Mouse (Mus musculus): ENCODE measurements around the gene Iltifb.
"Not testable (repeated sequence)": the region's sequence is repeated elsewhere in the genome, so short reads cannot be mapped to it uniquely, and the experiment has no call there.

Iltifb gene

GRCm38 (mm10) chr10:118294938-118295337 is at the start of gene Iltifb:
Gene Iltifb, minus strand, starts transcription at chr10:118295038.
- DNase-seq (ENCODE audit: low read depth, low spot score): no peak

- not testable (repeated sequence) for DNase-seq (ENCODE audit: low read depth, low spot score)
Measured at GRCm38 (mm10) chr10:118343155-118343554, 48.3 kb upstream of the Iltifb start, which contains the start of gene Gm9046. Gene Gm9046, minus strand, starts transcription at chr10:118343255.

GRCm38 (mm10) chr10:118337731-118338130 is 42.9 kb upstream of the Iltifb start, which contains the start of gene Gm9045:
Gene Gm9045, minus strand, starts transcription at chr10:118337831.
- DNase-seq (ENCODE audit: low read depth, low spot score): not testable (repeated sequence)

- DNase-seq (ENCODE audit: low read depth, low spot score): not testable (repeated sequence)
Measured at GRCm38 (mm10) chr10:118332308-118332707, 37.5 kb upstream of the Iltifb start, which contains the start of gene Gm9044. Gene Gm9044, minus strand, starts transcription at chr10:118332408.

GRCm38 (mm10) chr10:118326869-118327268 is 32.0 kb upstream of the Iltifb start, which contains the start of gene Gm9040:
Gene Gm9040, minus strand, starts transcription at chr10:118326969.
- not testable (repeated sequence) for DNase-seq (ENCODE audit: low read depth, low spot score)

- DNase-seq (ENCODE audit: low read depth, low spot score): no peak
Measured at GRCm38 (mm10) chr10:118319024-118319423, 24.2 kb upstream of the Iltifb start.

- not testable (repeated sequence) for DNase-seq (ENCODE audit: low read depth, low spot score)
Measured at GRCm38 (mm10) chr10:118302133-118302532, 7.3 kb upstream of the Iltifb start.

GRCm38 (mm10) chr10:118283016-118283415 is 11.8 kb downstream of the Iltifb start:
- not testable (repeated sequence) for DNase-seq (ENCODE audit: low read depth, low spot score)

GRCm38 (mm10) chr10:118282565-118282964 is 12.3 kb downstream of the Iltifb start:
- DNase-seq (ENCODE audit: low read depth, low spot score): not testable (repeated sequence)

- DNase-seq (ENCODE audit: low read depth, low spot score): not testable (repeated sequence)
Measured at GRCm38 (mm10) chr10:118278069-118278468, 16.8 kb downstream of the Iltifb start.

- not testable (repeated sequence) for DNase-seq (ENCODE audit: low read depth, low spot score)
Measured at GRCm38 (mm10) chr10:118271416-118271815, 23.4 kb downstream of the Iltifb start.

- DNase-seq (ENCODE audit: low read depth, low spot score): not testable (repeated sequence)
Measured at GRCm38 (mm10) chr10:118268812-118269211, 26.0 kb downstream of the Iltifb start.

GRCm38 (mm10) chr10:118258388-118258787 is 36.5 kb downstream of the Iltifb start, which contains the start of gene Gm32802:
Gene Gm32802, plus strand, starts transcription at chr10:118258688.
- DNase-seq (ENCODE audit: low read depth, low spot score): not testable (repeated sequence)

GRCm38 (mm10) chr10:118250852-118251295 is 44.0 kb downstream of the Iltifb start:
- peak; percentile 76 for DNase-seq (ENCODE audit: low read depth, low spot score)

GRCm38 (mm10) chr10:118249006-118249595 is 45.7 kb downstream of the Iltifb start:
- DNase-seq (ENCODE audit: low read depth, low spot score): not testable (repeated sequence)

GRCm38 (mm10) chr10:118240680-118241079 is 54.2 kb downstream of the Iltifb start, which contains the start of gene Gm32717:
Gene Gm32717, minus strand, starts transcription at chr10:118240780.
- DNase-seq (ENCODE audit: low read depth, low spot score): not testable (repeated sequence)
